Mouse (Mus musculus) brain, embryonic 14.5 days (tissue): ENCODE data around the gene Timp2. TPM values are rescaled to one million over a fixed set of nuclear protein-coding genes. Genes with fewer than 3 reads are reported as not detected.
A peak's percentile ranks its signal among the peaks of the same experiment; 100 is the strongest.
"Not testable (repeated sequence)": the region's sequence is repeated elsewhere in the genome, so short reads cannot be mapped to it uniquely, and the experiment has no call there.

Experiments used
- DNase-seq: peaks from one replicate; pipeline ENCODE4 v3.0.0-alpha.2; 2011; ENCODE audit warnings: low read depth
- CTCF ChIP-seq: fragments of 200-500 bp; IDR thresholded peaks from 2 replicates; pipeline ENCODE4 v1.5.1; 2012; ENCODE audit warnings: inconsistent platforms, mild to moderate bottlenecking, moderate library complexity, borderline replicate concordance; ENCODE audit not compliant: insufficient read depth, insufficient read length; ENCODE audit errors: extremely low read depth
- POLR2A ChIP-seq: fragments of 200-500 bp; IDR thresholded peaks from 2 replicates; pipeline ENCODE4 v1.6.1; 2012; ENCODE audit warnings: mild to moderate bottlenecking, inconsistent platforms, borderline replicate concordance; ENCODE audit not compliant: poor library complexity, insufficient read depth, insufficient read length, severe bottlenecking; ENCODE audit errors: extremely low read depth
- polyA plus RNA-seq: library from polyadenylated mRNA; depleted of rRNA; stranded (reverse); fragments of >200 nt; gene quantifications from 2 replicates; pipeline ENCODE4 v1.2.3, GENCODE M21; 2012

Gene Timp2
- polyA plus RNA-seq, 1 experiment = 95.4 TPM

DNA sequence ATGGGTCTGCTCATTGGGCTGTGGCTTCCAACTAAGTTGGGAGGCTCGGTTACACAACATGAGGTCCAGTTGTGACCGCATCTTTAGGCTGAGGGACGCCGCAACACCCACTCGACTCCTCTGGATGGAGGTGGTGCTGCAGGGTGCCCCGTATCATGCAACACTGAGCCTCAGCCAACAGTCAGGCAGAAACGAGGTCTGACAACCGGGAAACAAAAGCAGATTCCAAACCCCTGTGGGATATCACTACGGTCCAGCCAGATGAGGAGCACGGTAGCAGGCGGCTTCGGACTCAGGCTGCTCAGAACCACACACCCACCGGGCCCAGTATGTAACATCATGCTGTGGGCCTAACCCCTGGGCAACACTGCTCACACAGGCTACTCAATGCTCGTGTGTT lies 25.2 kb downstream of the Timp2 start:
- no peak for DNase-seq
- TF ChIP-seq CTCF (no peak), POLR2A (no peak)

GRCm38 (mm10) chr11:118328947-118329346 lies 26.6 kb downstream of the Timp2 start:
- no peak for DNase-seq
- TF ChIP-seq POLR2A (no peak), CTCF (no peak)

DNA sequence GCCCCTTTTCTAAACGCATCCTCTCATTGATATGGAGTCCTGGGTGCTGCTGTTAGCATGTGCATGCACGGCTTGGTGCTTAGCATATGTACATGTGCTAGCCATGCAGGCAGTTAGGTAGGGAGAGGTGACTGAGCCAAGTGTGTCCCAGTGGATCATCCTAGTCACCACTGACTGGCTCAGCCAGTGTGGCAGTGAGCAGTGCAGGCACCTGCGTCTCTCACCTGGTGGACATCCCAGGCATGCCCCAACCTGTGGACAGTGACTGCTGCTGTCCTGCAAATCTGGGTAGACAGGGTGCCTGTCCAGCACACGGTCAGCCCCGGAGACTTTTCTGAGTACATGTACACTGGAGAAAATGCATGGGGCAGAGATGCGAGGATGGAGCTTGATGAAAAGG lies 27.0 kb downstream of the Timp2 start:
- TF ChIP-seq POLR2A = no peak
- TF ChIP-seq CTCF = no peak
- DNase-seq = no peak

DNA sequence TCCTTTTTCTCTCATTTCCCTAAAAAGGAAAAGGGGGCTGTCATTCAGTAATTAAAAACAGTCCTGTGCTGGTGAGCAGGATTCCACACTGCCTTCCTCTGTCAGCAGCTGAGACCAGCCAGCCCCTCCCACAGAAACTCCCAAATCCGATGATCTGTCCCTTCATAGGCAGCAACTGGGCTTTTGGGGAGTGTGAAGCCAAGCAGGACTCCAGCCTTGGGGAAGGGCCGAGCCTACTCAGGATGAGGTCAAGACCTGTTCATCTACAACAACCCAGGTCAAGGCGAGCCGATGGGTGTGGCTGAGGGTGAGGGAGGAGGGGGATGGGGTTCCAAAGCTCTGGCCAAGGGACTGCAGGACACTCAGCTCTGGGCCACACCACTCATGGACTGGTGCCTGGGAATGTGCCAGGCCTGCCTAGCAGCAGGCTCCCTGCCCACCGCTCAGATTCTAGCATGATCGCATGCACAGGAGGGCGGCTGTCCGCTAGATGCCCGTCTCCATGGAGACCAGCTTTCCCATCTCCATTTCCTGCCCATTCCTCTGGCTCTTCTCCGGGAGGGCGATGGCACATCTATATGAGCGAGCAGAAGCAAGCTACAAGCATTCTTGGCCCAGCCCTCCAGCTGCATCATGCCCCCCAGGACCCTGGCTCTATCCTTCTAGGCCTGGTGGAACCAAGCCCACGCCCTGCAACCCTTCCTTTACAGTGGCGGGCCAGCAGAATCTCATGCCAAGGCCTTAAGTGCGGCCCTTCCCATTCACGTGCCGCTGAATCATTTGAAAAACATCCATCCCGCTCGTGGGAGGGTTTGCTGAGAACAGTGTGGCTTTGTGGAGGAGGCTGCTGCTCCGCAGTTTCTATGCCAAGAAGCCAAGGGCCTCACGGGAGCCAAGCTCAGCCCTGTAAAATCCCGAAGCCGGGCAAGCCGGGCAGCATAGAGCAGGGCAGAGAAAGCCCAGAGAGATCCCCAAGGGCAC lies 28.3 kb downstream of the Timp2 start:
- TF ChIP-seq POLR2A (no peak), CTCF (no peak)
- peak; percentile 93 for DNase-seq

DNA sequence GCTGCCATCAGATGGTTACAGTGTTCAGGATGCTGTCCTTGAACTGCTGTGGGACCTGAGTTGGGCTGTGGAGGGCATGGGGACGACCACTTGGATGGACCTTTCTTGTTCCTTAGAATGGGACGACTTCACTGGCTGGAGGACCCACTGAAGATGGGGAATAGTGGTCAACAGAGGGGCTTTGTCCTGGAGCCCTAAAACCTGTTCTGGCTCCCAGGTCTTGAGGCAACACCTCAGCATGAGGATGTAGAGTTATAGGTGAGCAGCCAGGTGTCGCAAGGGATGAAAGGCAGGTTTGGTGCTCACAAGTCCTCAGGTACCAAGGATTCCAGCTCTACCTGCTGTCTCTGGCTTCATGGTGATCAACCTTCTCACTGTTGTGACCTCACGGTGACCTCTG lies 29.0 kb downstream of the Timp2 start:
- TF ChIP-seq POLR2A (no peak), CTCF (no peak)

DNA sequence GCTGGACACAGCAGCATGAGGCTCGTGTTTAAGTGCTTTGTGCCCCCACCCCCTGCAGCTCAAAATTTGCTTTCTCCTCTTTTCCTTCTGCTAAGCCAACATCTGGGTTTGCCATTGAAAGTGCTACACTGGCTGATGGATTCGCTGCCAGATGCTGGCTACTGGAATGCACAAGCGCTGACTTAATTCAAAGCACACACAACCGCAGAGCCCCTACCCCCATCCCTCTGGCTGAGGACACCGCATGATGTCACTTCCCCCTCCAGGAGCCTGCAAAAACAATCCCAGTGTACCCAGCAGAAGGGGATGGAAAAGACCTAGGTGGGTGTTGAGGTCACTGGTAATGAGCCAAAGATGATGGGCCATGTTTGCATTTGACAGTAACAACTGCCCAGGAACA lies 31.0 kb downstream of the Timp2 start:
- TF ChIP-seq CTCF (no peak), POLR2A (no peak)
- no peak for DNase-seq

More for the DNA sequence above, 29.0 kb downstream of the Timp2 start:
- no peak for DNase-seq

DNA sequence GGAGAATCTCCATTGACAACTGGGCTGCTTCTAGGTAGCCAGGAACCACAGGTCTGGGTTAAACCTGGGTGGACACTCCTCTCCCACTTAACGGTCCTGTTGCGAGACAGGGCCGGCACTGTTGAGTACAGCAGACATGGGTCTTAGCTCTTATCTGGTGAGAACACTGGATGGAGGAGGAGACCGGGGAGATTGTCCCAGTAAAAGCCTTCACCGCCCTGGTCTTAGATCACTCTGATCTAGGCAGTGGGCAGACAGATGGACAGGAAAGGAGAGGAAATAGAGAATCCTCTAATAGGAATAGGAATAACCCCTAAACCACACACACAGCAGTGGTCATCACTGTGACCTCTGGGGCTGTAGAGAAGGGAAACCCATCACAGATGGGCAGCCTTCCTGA lies 31.6 kb downstream of the Timp2 start:
- DNase-seq = no peak

DNA sequence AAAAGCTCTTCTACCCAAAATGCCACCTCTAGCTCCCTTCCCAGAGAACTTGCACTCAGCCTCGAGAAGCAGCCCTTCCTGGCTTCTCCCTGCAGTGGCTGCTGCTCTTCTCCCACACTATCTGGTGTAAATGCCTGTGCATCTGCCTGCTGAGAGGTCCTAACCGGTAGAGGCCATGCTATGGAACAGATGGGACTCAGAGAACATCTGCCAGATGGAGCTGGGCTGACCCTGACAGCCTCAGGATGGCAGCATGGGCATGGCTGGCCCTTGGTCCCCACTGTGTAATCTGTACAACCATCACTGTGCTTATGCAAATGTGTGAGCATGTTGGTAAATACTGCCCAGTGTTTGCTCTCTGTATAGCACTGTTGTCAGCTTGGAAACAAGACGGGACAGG lies 32.9 kb downstream of the Timp2 start:
- no peak for TF ChIP-seq CTCF
- no peak for TF ChIP-seq POLR2A
- peak; percentile 27 for DNase-seq

More for the DNA sequence above, 31.6 kb downstream of the Timp2 start:
- TF ChIP-seq POLR2A (no peak), CTCF (no peak)

DNA sequence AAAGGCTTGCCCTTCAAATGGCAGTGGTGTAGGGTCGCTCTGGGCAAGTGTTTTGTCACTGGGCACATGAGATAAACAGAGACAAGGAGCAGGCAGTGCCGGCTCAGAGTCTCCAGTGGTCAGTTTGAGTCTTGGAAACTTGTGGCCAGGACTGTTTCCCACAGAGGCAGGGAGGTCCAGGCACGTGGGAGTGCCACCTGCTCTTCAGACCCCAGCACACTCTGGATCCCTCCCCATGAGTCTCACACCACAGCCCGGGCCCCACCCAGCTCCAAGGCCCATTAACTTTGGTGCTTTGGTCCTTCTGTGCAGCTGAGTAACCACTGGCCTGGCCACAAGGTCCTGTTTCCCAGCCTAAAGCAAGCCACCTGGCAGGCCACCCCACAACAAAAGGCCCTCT lies 33.6 kb downstream of the Timp2 start:
- DNase-seq = no peak
- no peak for TF ChIP-seq CTCF
- TF ChIP-seq POLR2A = no peak

DNA sequence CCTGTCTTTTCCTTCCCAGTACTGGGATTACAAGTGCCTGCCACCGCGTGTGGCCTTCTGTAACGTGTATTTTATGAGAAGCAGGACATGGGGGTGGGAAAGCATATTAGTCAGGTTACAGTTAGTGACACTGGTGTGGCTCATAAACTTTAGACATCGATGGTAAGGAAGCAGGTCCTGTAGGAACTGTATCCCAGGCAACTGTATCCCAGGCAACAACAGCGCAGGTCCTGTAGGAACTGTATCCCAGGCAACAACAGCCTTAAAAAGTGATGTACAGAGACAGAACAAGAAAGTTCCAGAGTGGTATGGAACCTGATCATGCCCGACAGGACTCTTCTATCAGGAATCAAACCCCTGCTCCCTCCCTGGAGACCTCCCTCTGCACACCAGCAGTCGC lies 34.0 kb downstream of the Timp2 start:
- TF ChIP-seq POLR2A = no peak
- TF ChIP-seq CTCF = no peak
- peak; percentile 64 for DNase-seq

DNA sequence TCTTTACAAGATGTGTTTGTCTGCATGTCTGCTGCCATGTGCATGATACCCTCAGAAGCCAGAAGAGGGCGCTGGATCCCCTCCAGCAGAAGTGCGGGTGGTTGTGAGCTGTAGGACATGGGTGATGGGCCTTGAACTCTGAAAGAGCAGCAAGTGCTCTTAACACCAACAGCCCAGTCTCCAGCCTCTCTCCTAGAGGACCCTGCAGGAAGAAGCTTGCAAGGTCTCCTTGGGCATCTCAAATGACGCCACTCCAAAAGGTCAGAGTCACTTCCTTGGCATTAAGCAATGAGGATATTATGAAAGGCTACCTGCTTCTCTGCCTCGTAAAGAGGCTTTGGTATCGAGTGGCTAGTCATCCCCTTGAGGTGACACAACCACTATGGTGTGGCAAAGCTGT lies 36.9 kb downstream of the Timp2 start:
- DNase-seq = peak; percentile 54
- TF ChIP-seq POLR2A (no peak), CTCF (peak; percentile 50; the same call in 1 of the 2 replicates)

- peak; percentile 73 for DNase-seq
- peak; percentile 85 for TF ChIP-seq CTCF
- TF ChIP-seq POLR2A = no peak
These were observed 38.4 kb downstream of the Timp2 start for GRCm38 (mm10) chr11:118317129-118317528.

DNA sequence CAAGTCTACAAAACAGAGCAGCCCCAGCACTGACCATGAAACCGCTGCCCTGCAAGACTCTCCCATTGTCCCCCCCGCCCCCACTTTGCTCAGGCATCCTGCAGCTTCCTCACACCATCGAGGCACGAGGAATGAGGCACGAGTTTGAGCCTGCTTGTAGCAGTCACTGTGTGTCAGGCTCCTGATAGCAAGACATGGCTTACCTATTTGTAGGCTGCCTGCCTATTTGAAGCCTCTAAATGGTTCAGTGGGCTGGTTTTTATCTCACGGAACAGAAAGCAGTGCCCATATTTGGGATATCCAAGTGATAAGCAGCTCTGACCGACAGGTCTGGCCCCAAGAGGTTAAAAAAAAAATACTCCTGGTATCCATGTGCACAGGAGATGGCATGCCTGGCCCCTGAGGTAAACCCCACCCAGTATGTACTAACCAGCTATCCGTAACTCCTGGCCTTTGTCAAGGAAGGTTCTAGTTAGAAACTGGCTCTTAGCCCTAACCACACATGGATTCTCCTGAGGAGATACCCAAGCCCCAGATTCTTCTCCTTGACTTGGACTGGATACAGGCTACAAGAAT lies 39.2 kb downstream of the Timp2 start:
- TF ChIP-seq POLR2A = no peak
- no peak for TF ChIP-seq CTCF
- DNase-seq = no peak

DNA sequence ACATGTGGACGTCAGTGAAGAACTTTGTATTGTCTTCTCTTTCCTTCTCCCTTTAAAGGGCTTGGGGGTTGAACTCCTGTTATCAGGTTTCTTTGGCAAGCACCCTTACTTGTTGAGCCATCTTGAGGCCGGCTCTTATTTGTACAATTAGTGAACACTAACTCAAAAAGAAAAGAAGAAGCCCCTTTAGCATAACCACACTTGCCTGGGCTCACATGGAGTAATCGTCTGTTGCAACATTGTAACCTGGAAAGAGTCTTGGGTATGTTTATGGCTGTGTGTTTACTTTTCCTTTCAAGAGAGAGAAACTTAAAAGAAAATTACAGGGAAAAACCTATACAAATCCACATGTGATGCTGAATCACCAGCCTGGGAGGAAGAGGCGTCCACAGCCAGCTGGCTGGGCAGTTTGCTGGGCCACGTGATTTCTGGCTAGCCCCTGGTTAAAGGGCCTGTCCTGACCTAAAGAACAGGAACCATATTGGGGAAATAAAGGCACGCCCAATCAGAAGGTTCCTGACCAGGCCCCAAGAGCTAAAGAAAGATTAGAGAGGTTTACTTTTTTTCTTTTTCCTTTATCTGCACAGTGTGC lies 43.3 kb downstream of the Timp2 start:
- DNase-seq = no peak
- TF ChIP-seq POLR2A (no peak), CTCF (no peak)

- DNase-seq = not testable (repeated sequence)
These were observed 47.6 kb downstream of the Timp2 start for GRCm38 (mm10) chr11:118307962-118308361.

- not testable (repeated sequence) for DNase-seq
These were observed 51.6 kb downstream of the Timp2 start for GRCm38 (mm10) chr11:118303959-118304358.
